11 mouse cellular contexts compared by ENCODE assay signal in the genomic region with DNA sequence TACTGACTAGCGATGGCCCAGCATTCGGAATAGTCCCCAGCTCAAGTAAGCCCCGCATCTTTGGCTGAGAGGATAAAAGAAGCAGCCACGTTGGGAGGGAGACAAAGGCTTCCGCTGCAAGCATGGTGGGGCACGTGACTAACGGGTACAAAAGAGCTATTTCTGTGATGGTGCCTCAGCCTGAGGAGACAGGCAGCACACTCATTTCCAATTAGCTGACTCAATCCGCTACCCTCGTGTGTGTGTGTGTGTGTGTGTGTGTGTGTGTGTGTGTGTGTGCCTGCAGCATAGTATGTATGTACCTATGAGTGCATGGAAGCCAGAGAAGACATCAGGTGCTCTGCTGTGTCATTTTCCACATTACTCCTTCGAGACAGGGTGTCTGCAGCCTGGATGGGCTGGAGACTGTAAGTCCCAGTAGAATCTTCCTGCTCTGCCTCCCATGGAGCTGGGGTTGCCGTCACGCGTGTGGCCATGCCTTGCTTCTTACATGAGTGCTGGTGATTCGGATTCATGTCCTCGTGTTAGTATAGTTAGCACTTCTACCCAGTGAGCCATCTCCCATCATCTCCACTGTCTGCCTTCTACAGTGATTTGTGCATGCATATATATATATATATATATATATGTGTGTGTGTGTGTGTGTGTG. TPM values are rescaled to one million over a fixed set of nuclear protein-coding genes. Genes with fewer than 3 reads are reported as not detected.
DNase-seq lines count a peak whose midpoint lies in the region; ATAC-seq lines count a peak whose summit lies in the region.
"Had no signal": no experiment of that assay in that cellular context is flagged by ENCODE, and none has a peak within 500 bp of the region (broad histone marks: within the 10 kb centered on the region; RNA-seq: fewer than 3 reads in every experiment).

No protein-coding gene starts in this region.

- no peak overlapping the region for H3K4me3 ChIP-seq in hindbrain, embryonic 13.5 days
- H3K4me3 ChIP-seq in midbrain, embryonic 10.5 days: no peak overlapping the region

- peaks cover 4% of the 10 kb centered on the region; the same call in 1 of the 2 replicates for H3K9me3 ChIP-seq in hindbrain, embryonic 13.5 days
- H3K9me3 ChIP-seq in midbrain, embryonic 10.5 days (replicated peaks): peaks cover 4% of the 10 kb centered on the region; the same call in 1 of the 2 replicates

- H3K9ac ChIP-seq in hindbrain, embryonic 13.5 days: no peak overlapping the region

- DNase-seq in left cerebral cortex, adult 11 months (ENCODE audit: low spot score): peak; percentile 44
- DNase-seq in left cerebral cortex, postnatal 4 days: no peak
- peak; percentile 47 for DNase-seq in midbrain, embryonic 10.5 days (ENCODE audit: low spot score)
- DNase-seq in telencephalon, adult 2 months (ENCODE audit: low read depth, low spot score): peak; percentile 71
- DNase-seq in adrenal gland, adult 18-20 months (ENCODE audit: low spot score in 2 of 2): no peak
- no peak for DNase-seq in thymus, postnatal 4 days
- no peak for DNase-seq in thymus, postnatal 10 days (ENCODE audit: low spot score in 2 of 2)
- DNase-seq: heart, adult 18-20 months had no signal

- no peak overlapping the region for H3K27ac ChIP-seq in hindbrain, embryonic 13.5 days
- H3K27ac ChIP-seq in midbrain, embryonic 10.5 days (replicated peaks): peak overlapping the region; percentile 61

- no peaks in the 10 kb centered on the region for H3K36me3 ChIP-seq in hindbrain, embryonic 13.5 days
- no peaks in the 10 kb centered on the region for H3K36me3 ChIP-seq in midbrain, embryonic 10.5 days

- peaks cover 8% of the 10 kb centered on the region for H3K4me1 ChIP-seq in hindbrain, embryonic 13.5 days (replicated peaks)
- H3K4me1 ChIP-seq in midbrain, embryonic 10.5 days: peaks cover 9% of the 10 kb centered on the region

- intact Hi-C loops in left cerebral cortex, postnatal 4 days (cut with DNase I): no loop called here

- ATAC-seq in hindbrain, embryonic 13.5 days (ENCODE audit: low FRiP score): peak; percentile 84

- H3K27me3 ChIP-seq in hindbrain, embryonic 13.5 days: no peaks in the 10 kb centered on the region
- no peaks in the 10 kb centered on the region for H3K27me3 ChIP-seq in midbrain, embryonic 10.5 days (ENCODE audit: low read depth, poor library complexity, severe bottlenecking)

- 52% methylated on average over 15 of the region's 15 CpGs for WGBS in hindbrain, embryonic 13.5 days
- 72% methylated on average over 15 of the region's 15 CpGs for WGBS in midbrain, embryonic 10.5 days

- H3K4me2 ChIP-seq in hindbrain, embryonic 13.5 days: no peak overlapping the region

RNA-seq across cellular contexts. Expression of gene Ppm1l, which starts 41.9 kb away (rescaled TPM):
- total RNA-seq in left cerebral cortex, postnatal 4 days (2021): 10 to 100 TPM; 45.9 to 49.2 TPM
- polyA plus RNA-seq in hindbrain, embryonic 13.5 days (2015; fragmentation: Nextera tagmentation; extraction: Ambion mirVana): 22.6 and 23.9 TPM in 2 replicates
- polyA plus RNA-seq in midbrain, embryonic 10.5 days (2016; fragmentation: Nextera tagmentation; extraction: Ambion mirVana): 14.8 and 15.6 TPM in 2 replicates
- 10 to 100 TPM; 15.0 to 15.8 TPM for total RNA-seq in adrenal gland, adult 18-20 months (2021)

RNA-seq across cellular contexts. Expression of gene Arl14, which starts 52.6 kb away (rescaled TPM):
- total RNA-seq in left cerebral cortex, postnatal 4 days (2021): not detected
- polyA plus RNA-seq in hindbrain, embryonic 13.5 days (2015; fragmentation: Nextera tagmentation; extraction: Ambion mirVana): not detected in 2 replicates
- not detected in 2 replicates for polyA plus RNA-seq in midbrain, embryonic 10.5 days (2016; fragmentation: Nextera tagmentation; extraction: Ambion mirVana)
- not detected for total RNA-seq in adrenal gland, adult 18-20 months (2021)
- total RNA-seq: heart, adult 18-20 months had no signal
- polyA plus RNA-seq: liver, embryonic 16.5 days; spleen, adult 2 months had no signal

Comparison
In these comparisons a context has a peak if more than half of its experiments do, and no peak if none do; other contexts are left out.
1. DNase-seq: peak in left cerebral cortex, adult 11 months (single experiment), midbrain, embryonic 10.5 days (single experiment) and telencephalon, adult 2 months (single experiment); none in left cerebral cortex, postnatal 4 days (single experiment), adrenal gland, adult 18-20 months (0 of 2), thymus, postnatal 4 days (single experiment) and thymus, postnatal 10 days (0 of 2).